Mouse (Mus musculus) spleen, postnatal 36 days (tissue): ENCODE data around the gene Aebp1.
"Not testable (repeated sequence)": the region's sequence is repeated elsewhere in the genome, so short reads cannot be mapped to it uniquely, and the experiment has no call there.

Experiments used
- DNase-seq, 2 experiments: peaks; one replicate each; pipeline ENCODE4 v3.0.0; 2022; ENCODE audit warnings: low spot score in 2 of 2, mixed read lengths in 1 of 2

The Aebp1 gene

GRCm38 (mm10) chr11:5855902-5856301 is 5.8 kb upstream of the Aebp1 start:
- DNase-seq: no peak

- DNase-seq: no peak
These were observed 5.1 kb upstream of the Aebp1 start for GRCm38 (mm10) chr11:5856479-5857130.

- no peak for DNase-seq
These were observed 3.0 kb upstream of the Aebp1 start for GRCm38 (mm10) chr11:5858723-5859122.

- no peak for DNase-seq
These were observed 1.7 kb upstream of the Aebp1 start for GRCm38 (mm10) chr11:5859883-5860550.

GRCm38 (mm10) chr11:5860639-5861038 is 1.1 kb upstream of the Aebp1 start:
- no peak for DNase-seq

GRCm38 (mm10) chr11:5862394-5863105 is 803 bp downstream of the Aebp1 start:
- no peak for DNase-seq

- DNase-seq: no peak
These were observed 5.4 kb downstream of the Aebp1 start for GRCm38 (mm10) chr11:5867196-5867595.

GRCm38 (mm10) chr11:5868324-5868723 is 6.6 kb downstream of the Aebp1 start:
- DNase-seq: no peak

GRCm38 (mm10) chr11:5869331-5869730 is 7.6 kb downstream of the Aebp1 start:
- DNase-seq: no peak

- no peak for DNase-seq
These were observed 8.3 kb downstream of the Aebp1 start for GRCm38 (mm10) chr11:5870069-5870468.

GRCm38 (mm10) chr11:5872707-5873106 is 11.0 kb downstream of the Aebp1 start:
- DNase-seq: no peak

- DNase-seq: no peak
These were observed 11.4 kb downstream of the Aebp1 start for GRCm38 (mm10) chr11:5873192-5873591.

GRCm38 (mm10) chr11:5877421-5877820 is 15.7 kb downstream of the Aebp1 start:
- DNase-seq: no peak

- peak; percentile 98 for DNase-seq
These were observed 16.3 kb downstream of the Aebp1 start, which contains the start of gene Pold2 for GRCm38 (mm10) chr11:5877921-5878526. Gene Pold2, minus strand, starts transcription at chr11:5878292.

- no peak for DNase-seq
These were observed 16.9 kb downstream of the Aebp1 start for GRCm38 (mm10) chr11:5878661-5879060.

- DNase-seq: peak; percentile 30 to 39
These were observed 18.2 kb downstream of the Aebp1 start for GRCm38 (mm10) chr11:5879905-5880304.

GRCm38 (mm10) chr11:5882518-5882917 is 20.8 kb downstream of the Aebp1 start:
- peak; percentile 35 to 52 for DNase-seq

- DNase-seq: peak; percentile 28 to 53
These were observed 24.4 kb downstream of the Aebp1 start for GRCm38 (mm10) chr11:5886187-5886586.

GRCm38 (mm10) chr11:5887250-5887649 is 25.5 kb downstream of the Aebp1 start:
- DNase-seq: no peak

GRCm38 (mm10) chr11:5888563-5888962 is 26.8 kb downstream of the Aebp1 start:
- not testable (repeated sequence) for DNase-seq

- DNase-seq: peak; percentile 41 to 48
These were observed 30.4 kb downstream of the Aebp1 start for GRCm38 (mm10) chr11:5892151-5892591.

- DNase-seq: no peak
These were observed 31.1 kb downstream of the Aebp1 start for GRCm38 (mm10) chr11:5892810-5893368.
